Mouse (Mus musculus) heart, postnatal 25 days (tissue): Measurements from ENCODE around the gene Nhsl1. TPM values are rescaled to one million over a fixed set of nuclear protein-coding genes. Genes with fewer than 3 reads are reported as not detected.

Experiments
- DNase-seq: peaks from one replicate; pipeline ENCODE4 v3.0.0; 2022; ENCODE audit warnings: low spot score
- intact Hi-C: fragments of 180-260 bp; cut with DNase I; formaldehyde crosslinking; loops from one replicate; pipeline ENCODE4 v1.15.1; 2025
- total RNA-seq, 2 experiments: library from RNA; stranded (reverse); gene quantifications; 2 replicates each; pipeline ENCODE4 v1.2.3; 2021

The Nhsl1 gene
- total RNA-seq, 2 experiments from 2014 or later = 19.2 to 21.4 TPM

DNA sequence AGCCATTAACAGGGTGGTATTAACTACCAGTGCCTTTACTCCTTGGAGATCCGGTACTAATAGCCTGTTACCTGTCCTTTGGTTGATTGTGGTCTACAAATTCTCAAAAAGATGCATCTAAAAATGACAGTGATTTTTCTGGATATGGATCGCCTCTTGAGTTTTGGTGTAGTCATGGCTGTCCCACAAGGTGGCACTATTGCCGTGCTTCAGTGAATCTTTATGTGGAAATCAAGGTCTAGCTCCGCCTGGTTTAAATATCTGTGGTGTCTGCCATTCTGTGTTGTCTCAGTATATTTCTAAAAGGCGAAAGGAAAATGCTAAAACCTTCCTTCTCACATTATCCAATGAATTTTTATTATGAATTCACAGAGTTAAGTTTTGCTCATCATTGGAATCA, 72.8 kb downstream of the Nhsl1 start:
- DNase-seq = no peak
- intact Hi-C loops = loop anchor here (1.0 to 5.0 kb wide), 5 partner anchors 36 to 446 kb away; no protein-coding TSS in a partner anchor

DNA sequence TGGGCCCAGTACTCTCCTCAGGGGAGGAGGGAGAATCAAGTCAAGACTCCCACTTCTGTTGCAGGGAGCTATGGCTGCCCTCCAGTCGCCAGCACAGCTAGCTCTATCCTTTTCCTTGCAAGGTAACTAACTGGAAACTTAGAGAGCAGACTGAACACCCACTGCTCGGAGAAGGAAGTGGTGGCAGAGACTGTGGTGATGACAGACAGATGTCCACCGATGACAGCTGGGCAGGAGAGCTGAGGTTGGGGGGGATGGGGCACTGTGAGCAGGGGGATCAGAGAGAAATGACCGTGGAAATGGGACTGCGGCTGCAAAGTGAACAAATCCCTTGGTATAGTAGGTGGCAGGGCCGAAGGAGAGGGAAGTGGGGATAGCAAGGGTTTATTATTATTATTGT, 73.5 kb downstream of the Nhsl1 start:
- DNase-seq = no peak
- intact Hi-C loops = loop anchor here (1.0 to 5.0 kb wide), 5 partner anchors 35 to 445 kb away; no protein-coding TSS in a partner anchor

DNA sequence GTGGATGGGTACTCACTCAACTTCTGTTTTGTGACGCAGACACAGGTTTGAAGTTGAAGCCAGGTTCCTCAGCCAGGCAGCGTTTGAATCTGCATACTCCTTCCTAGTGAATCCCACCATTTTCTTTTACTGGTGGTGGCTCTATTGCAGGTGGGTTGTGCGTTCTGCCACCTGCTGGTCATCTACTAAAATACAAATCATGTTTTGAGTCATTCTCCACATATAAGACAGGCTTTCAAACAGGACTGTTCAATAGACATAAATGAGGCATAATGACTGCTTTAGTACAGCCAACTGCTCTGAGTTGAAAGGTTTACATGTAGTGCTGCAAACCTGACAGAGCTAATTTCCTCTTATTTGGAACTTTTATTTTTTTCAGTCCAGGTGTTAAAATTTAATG, 75.0 kb downstream of the Nhsl1 start:
- intact Hi-C loops = loop anchor here (2.0 to 5.0 kb wide), 4 partner anchors 34 to 444 kb away; no protein-coding TSS in a partner anchor
- no peak for DNase-seq

DNA sequence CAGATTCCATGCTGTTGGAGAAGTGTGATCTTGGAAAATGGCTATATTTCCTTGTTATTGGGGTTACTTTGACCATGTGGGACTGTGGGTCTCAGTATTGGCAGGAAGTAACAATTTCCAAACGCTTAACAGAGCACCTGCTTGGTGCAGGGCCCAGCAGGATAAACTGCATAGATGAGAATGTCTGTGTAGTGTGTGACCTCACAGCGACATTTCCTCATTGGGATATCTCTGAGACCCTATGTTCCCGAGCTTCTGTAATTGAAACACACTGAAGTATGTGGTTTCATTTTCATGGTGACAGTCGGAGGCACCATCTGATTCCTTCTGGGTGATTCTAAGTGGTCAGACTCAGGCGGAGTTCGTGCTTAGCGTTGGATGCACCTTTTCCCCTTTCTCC, 75.5 kb downstream of the Nhsl1 start:
- DNase-seq = no peak
- intact Hi-C loops = loop anchor here (5.0 kb wide), 2 partner anchors 33 to 443 kb away; no protein-coding TSS in a partner anchor

DNA sequence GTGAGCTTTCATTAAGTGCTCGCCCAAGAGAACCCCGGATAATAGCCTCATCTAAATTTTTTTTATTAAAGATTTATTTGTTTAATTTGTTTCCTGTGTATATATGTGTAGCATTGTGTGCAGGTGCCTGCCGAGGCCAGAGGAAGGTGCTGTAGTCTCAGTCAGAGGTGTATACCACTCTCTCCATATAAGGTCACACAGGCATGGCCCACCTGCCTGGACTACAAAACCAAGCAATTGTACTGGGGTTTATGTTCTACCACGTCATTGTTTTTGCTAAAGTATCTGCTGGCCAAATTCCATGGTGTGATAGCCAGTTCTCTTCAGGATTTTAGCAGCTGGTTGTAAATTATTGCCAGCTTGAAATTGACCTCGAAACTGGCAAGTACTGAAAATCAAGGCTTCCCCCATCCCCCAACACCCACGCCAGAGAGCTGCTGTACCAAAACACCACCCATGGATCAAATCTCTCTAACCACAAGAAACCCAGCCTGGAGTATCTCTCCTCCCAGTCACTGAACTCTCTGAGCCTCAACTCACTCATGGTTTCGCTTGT, 81.4 kb downstream of the Nhsl1 start:
- DNase-seq = no peak
- intact Hi-C loops = no loop called here

DNA sequence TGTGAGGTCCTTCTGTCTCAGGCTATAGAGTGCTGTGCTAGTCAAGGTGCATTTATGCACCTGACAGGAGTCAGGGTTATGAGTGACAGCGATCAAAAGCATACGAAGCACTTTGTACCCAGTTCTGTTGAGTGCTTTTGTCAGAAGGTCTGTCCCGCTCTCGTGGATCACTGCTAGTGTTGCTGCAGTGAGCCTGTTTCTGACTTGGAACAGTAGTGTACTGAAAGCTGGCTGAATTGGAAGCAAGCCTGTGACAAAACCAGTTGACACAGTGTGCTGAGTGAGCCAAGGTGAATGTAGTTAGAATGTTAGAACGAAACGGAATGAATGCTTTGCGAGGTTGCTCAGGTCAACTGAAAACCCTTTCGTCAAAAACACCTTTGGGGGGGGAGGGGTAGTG, 82.2 kb downstream of the Nhsl1 start:
- intact Hi-C loops = no loop called here

DNA sequence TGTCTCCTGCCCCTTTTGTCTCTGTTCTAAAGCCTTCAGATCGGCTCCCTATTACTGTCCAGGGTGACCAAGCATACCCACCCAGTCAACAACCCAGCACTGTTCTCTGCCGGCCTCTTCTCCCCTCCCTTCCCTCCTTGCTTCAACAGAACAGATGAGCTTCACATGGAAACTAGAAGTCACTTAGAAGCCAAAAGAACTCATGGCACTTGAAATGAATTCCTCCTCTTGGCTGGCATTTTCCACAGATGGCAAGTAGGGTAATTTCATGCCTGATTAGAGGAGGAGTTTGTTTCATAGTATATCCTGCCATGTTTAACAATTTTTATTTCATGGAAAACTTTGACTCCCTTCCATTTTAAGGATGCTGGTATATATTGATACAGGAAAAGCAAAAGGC, 85.2 kb downstream of the Nhsl1 start:
- no peak for DNase-seq
- intact Hi-C loops = no loop called here

More for the DNA sequence above, 82.2 kb downstream of the Nhsl1 start:
- no peak for DNase-seq

DNA sequence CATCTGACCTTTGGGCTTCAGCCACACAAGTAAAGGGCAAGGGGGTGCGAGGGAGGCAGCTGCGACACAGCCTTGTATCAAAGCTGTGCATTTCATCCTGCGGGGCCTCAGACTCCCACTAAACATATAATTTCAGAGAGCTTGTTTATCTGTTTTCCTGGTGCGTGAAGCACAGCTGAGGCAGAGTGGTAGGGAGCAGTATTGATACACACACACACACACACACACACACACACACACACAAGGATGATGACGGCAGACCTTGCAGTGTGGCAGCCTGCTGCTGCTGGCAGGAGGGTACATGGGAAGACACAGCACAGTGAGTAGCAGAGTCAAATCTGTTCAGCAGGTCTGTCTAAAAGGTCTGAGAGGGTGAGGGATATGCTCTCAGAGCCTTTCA, 85.9 kb downstream of the Nhsl1 start:
- DNase-seq = no peak
- intact Hi-C loops = no loop called here

DNA sequence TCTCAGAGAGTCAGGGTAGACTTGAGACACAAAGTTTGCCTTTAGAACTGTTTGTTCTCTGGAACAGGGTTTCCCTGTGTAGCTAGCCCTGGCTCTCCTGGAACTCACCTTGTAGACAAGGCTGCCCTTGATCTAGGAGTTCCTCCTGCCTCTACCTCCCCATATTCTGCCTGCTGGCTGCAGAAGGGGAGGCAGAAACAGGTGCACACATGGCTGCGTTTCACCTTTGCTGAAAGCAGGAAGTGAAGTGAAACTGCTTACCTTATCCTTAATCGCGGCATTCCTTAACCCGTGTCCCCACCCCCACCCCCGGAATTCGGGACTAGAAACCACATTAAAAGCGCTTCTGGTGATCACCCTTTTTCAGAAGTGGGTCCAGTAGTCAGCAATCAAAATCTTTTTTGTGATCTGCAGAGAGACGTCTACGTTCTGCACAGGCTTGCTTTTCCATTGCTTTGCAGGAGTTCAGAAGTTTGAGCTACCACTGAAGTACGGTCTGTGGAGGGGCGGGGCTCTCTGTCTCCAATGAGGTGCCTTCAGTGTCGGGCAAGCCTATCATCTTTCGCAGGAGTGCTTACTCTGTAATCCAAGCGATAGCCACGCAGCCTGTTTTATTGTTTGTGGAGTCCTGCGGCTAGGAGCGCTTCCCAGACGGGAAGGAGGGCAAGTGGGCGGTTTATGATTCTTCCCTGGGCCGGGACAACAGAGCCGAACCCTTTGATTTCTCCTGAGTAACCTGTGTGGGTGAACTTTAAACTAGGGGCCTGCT, 88.5 kb downstream of the Nhsl1 start:
- peak; percentile 63 for DNase-seq
- intact Hi-C loops = no loop called here

DNA sequence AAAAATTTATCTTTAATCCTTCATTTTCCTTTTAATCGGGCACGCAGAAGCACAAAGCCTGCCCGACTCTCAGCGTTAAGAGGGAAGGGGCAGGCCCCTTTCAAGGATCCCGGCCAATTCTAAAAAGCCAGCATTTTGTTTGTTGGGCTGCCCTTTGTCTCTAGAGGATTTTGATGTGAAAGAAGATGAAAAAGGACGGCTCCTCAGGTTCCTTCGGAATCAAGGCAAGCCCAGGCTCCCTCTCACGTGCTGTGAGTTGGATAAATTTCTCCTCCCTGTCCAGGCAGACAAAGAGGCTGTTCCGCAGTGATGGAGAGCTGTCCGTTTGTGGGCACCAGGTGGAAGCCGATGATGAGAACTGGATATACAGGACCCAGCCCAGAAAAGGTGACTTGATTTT, 89.3 kb downstream of the Nhsl1 start:
- intact Hi-C loops = no loop called here
- DNase-seq = no peak

DNA sequence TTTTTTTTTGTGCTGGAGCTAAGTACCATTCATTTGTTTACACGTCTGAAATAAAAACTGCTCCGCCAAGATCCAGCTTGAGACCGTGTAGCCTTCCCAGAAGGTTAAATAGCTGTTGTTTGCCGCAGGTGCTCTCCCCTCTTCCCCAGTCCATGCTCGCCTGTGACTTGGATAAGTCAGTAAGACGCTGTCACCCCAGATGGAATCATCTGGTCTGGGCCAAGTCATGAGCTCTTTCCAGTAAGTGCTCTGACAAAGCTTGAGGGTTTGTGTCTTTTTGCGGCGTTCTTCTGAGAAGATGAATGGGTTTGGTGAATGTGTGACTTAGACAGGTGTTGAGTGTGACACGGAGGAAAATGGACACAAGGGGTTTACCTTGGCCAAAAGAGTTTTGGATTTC, 89.8 kb downstream of the Nhsl1 start:
- intact Hi-C loops = no loop called here
- no peak for DNase-seq

DNA sequence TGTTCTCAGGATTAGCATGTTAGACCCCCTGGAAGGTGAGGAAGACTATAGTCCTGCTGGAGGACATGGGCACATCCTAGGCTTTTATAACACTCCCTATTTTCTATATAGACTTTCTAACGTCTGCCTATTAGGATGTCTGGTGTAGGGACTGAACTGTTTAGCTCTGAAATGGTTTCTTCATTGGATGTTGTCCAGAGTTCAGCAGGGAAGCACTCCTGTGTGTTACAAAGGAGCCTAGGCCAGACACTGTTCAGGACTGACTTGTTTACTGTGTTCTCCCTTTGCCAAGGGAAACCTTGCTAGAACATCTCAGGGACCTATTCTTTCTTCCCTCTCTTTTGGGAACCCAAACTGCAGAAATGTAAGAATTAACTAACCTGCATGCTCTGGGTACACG, 90.3 kb downstream of the Nhsl1 start:
- DNase-seq = no peak
- intact Hi-C loops = no loop called here

DNA sequence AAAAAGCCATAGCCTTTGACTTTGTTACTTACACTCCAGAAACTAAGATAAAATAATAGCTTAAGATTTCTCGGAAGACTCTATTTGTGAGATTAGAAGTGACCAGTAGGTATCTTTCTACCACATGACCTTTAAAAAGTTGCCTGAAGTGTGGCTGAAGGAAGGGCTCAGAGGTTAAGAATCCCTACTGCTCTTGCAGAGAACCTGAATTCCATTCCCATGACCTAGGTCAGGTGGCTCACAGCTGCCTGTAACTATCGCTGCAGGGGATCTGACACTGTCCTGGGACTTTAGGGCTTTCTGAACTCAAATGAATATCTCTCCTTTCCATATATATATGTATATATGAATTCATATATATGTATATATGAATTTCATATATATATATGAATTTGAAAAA, 92.5 kb downstream of the Nhsl1 start:
- intact Hi-C loops = no loop called here
- DNase-seq = no peak

DNA sequence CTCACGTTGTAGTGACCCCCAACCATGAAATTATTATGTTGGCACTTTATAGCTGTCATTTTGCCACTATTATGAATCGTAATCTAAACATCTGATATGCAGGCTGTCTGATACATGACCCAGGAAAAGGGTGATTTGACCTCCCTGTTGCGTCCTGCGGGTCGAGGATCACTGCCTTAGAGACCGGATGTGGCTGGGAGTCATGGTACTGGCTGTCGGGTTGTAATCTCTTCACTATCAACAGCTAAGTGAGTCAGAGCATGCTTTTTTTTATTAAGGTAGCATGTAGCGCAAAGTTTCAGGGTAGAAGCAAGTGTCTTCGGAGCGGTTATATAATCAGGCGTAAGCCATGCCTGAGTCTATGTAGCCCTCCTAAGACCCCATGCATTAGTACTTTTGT, 97.2 kb downstream of the Nhsl1 start:
- no peak for DNase-seq
- intact Hi-C loops = no loop called here

DNA sequence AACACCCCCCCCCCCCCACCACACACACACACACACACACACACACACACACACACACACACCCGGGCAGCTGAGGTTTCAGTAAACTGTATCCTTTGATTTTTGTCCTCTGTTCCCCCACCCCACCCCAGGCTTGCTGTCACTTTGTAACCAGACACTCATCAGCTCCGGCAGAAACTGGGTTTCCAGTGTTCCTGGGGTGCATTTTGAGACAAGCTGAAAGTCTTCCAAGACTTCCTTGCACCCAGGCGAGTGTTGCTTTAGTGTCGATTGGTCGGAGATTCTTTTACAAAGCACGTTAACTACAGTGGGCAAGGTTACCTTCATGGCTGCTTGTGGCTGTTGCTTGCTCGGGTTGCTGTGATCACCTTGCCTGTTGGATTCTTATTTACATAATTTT, 99.4 kb downstream of the Nhsl1 start:
- no peak for DNase-seq
- intact Hi-C loops = no loop called here

DNA sequence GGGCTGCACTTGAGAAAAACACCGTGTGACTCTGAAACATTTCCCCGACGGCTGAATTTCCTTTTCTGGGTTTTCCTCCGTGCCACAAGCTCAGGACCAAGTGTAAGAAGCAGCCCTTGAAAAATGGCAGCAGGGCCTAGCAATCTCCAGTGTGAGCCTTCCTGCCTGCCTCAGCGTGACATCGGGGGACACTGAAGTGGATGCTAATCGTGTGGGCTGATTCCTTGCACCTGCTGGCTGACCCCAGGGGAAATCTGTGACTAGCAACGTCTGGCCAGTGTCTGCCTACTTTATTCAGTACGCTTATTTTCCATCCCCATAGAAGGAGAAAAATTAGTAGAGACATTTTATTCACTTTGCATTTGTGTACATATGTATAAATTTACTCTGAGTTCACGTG, 100.7 kb downstream of the Nhsl1 start:
- no peak for DNase-seq
- intact Hi-C loops = no loop called here

DNA sequence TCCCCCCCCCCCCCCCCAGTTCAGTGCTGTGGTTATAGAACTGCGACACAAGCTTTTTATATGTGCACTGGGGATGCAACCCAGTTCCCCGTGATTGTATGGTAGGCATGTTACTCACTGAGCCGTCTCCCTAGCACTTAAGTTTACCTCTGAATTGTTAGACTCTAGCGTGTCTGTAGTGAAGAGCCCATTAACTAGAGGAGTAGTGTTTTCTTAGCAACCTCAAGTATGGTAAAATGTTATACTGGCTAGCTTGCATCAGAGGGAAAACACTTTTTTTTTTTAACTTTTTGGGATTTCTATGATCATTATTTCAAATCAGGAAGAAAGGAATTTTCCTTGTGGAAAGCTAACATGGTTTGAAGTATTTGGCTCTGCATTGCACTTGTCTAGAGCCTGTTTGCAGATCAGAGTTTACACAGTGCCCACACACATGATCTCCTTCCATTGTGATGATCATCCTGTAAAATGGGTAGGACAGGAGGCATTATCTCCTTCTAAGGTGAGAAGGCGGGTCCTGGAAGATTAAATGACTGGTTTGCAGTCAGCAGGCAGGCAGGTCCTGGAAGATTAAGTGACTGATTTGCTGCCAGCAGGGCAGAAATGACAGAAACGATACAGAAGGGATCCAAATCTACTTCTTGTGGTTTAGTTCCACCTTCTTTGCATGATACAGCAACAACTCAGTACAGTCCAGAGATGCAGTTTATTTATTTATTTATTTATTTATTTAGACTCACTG, 101.6 kb downstream of the Nhsl1 start:
- intact Hi-C loops = no loop called here
- DNase-seq = no peak

DNA sequence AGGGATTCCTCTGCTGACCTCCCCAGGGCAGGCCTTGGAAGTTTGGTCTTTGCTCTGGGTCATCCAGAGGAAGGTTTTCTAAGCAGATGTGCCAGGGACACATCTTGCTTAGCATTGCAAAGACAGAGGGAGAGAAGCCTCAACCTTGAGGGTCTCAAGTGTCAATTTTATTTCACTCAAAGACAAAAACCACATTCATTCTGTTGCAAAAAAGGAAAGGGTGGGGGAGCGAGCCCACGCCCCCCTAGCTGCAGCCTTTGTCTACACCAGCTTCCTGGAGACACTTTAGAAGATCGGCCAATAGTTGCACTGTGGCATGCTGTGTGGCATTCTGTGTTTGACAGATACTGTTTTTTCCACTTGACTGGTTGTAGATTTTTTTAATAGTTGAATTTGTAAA, 104.2 kb downstream of the Nhsl1 start:
- no peak for DNase-seq
- intact Hi-C loops = no loop called here

DNA sequence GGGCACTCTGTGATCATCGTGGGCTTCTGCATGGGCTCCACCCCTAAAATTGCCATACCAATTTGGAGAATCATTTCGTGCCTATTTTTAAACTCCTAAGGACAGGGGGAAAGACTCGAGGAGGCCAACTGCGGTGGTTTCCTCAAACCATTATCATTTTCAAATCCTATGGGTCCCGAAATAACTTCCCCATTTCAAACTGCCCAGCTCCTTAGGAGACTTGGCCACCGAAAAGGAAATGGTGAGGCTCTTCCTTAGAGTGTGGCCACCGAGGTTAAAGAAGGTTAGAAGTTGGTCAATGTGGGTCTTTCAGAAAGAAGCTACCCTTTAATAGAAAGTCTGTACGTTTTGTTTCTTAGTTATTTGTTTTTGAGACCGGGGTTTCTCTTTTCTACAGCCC, 104.8 kb downstream of the Nhsl1 start:
- intact Hi-C loops = no loop called here
- no peak for DNase-seq

DNA sequence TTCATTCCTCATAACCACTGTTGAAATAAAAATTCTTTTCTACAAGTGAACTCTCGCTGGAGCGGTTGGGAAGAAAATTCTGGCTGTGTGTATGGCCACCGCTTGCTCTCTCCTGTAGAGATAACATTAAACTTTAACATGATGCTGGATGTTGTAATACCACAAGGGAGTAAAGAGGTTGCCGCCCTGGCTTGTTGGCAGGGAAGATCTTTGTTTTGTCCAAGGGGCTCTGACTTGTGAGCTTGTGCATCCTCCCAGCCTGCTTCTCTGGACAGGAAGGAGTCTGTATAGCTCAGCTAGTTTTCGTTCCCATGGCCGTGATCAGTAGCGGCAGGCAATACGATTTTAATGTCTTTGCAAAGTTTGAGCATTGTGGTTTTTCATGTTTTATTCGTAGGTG, 109.1 kb downstream of the Nhsl1 start:
- DNase-seq = peak; percentile 47
- intact Hi-C loops = loop anchor here (5.0 kb wide), 1 partner anchor 36 kb away; no protein-coding TSS in a partner anchor

DNA sequence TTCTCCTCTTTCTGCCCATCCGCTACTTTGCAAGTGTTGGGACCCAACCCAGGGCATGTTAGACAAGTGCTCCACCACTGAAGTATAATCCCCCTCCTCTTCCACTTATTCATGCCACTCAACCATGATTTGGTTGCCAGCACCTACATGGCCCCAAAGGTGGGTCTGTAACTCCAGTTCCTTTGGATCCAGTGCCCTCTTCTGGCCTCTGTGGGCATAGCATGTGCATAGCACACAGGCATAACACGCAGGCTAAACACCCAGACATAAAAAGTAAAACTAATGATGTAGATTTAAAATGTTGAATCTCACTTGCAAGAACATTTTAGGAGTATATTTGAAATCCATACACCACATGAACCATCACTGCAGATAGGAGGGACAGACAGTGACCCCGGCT, 110.7 kb downstream of the Nhsl1 start:
- DNase-seq = no peak
- intact Hi-C loops = loop anchor here (5.0 kb wide), 1 partner anchor 37 kb away; no protein-coding TSS in a partner anchor
